Mouse (Mus musculus): ENCODE measurements around the gene Ilkap.
A peak's percentile ranks its signal among the peaks of the same experiment; 100 is the strongest.

Ilkap gene

GRCm38 (mm10) chr1:91398260-91399062 is at the start of gene Ilkap:
Gene Ilkap, minus strand, starts transcription at chr1:91398815.
- peak; percentile 66 for DNase-seq (ENCODE audit: low spot score)

DNA sequence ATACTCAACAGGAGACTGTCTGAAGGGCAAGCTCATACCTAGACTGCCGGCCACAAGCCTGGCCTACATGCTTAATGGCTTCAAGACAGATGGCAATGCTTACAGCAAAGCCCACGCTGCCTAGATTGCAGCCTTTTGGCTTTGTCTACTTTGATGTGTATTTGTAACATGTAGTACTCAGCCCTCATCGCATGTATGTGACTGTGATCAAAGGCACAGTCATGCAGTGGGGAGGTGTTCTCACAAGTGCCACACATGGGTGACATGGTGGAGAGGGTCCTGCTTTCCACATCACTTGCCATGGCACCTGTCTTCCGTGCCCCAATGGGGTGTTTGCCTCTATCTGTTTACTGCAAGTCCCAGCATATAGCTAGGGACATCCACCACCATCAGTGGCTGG is 47.9 kb upstream of the Ilkap start:
- no peak for DNase-seq (ENCODE audit: low spot score)

- DNase-seq (ENCODE audit: low spot score), result no peak
These were observed 47.4 kb upstream of the Ilkap start for GRCm38 (mm10) chr1:91446060-91446459.

- no peak for DNase-seq (ENCODE audit: low spot score)
These were observed 46.5 kb upstream of the Ilkap start for GRCm38 (mm10) chr1:91444841-91445830.

DNA sequence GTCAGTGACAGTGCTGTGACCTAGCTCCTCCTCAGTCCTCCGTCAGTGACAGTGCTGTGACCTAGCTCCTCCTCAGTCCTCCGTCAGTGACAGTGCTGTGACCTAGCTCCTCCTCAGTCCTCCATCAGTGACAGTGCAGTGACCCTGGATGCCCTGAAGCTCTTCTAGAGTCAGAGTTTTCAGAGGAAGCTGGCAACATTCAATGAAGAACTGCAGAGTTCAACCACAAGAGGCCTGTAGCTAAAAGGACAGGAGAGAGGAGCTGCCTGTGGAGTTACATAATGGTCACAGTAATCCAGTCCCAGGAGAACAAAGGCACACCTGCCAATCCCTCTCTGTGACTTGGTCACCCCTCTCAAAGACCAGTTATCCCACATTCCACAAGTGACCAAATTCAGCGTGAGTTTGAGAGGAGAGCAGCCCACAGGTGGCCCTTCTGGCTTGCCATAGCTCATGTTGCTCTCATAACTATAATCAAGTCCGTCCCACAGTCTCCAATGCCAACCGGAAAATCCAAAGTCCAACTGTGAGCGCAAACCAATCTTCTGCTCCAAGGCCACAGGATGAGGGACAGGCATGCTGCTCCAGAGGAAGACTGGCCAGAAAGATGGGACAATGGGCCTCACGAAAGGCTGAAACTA is 43.9 kb upstream of the Ilkap start:
- no peak for DNase-seq (ENCODE audit: low spot score)

- no peak for DNase-seq (ENCODE audit: low spot score)
These were observed 43.2 kb upstream of the Ilkap start for GRCm38 (mm10) chr1:91441855-91442254.

- no peak for DNase-seq (ENCODE audit: low spot score)
These were observed 41.2 kb upstream of the Ilkap start for GRCm38 (mm10) chr1:91439776-91440175.

DNA sequence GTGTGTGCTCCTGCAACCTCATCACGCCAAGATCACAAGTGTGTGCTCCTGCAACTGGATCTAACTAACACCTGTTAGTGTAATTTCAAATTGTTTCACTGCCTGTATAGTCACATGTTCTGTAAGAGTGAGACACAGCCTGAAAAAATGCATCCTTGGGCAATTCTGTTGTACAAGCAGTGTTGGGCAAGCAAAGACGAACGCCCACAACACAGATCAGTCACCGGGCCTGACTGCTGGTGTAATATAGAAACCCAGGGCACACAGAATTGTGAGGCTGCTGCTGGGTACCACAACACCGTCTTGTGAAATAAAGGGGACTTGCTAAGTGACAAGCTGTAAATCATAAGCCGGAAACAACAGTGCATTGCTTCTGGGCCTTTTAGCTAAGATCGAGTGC is 39.0 kb upstream of the Ilkap start:
- DNase-seq (ENCODE audit: low spot score), result no peak

GRCm38 (mm10) chr1:91437083-91437400 is 38.4 kb upstream of the Ilkap start:
- no peak for DNase-seq (ENCODE audit: low spot score)

DNA sequence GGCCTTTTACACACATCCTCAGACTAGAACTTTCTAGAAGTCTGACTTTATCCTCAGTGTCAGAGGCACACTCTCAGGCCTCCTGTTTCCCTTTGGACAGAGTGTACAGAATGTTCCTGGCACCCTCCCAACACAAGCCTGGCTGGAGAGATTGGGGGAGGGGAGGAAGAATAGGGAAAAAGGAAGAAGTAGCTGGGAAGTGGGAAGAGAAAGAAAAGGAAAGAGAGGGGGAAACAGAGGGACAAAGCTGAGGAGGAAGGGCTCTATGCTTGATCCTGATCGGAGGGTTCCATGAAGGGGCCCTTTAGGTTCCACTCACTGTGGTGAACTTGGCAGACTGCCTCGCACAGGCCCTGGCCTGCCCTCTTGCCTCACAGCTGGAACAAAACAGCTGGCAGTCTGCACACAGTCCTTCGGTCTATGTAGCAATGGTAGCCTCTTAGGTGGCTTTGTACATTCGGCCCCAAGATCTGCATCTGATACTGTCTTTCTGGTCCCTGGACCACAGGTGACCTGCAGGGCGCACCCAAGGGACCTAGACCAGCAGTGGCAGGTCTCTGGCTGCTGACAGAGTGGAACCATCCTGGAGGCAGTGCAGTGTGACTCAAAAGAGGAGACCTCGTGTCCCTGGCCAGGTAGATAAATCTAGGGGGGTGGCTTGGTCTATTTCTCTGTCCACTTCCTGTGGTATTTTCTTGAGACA is 37.9 kb upstream of the Ilkap start:
- no peak for DNase-seq (ENCODE audit: low spot score)

DNA sequence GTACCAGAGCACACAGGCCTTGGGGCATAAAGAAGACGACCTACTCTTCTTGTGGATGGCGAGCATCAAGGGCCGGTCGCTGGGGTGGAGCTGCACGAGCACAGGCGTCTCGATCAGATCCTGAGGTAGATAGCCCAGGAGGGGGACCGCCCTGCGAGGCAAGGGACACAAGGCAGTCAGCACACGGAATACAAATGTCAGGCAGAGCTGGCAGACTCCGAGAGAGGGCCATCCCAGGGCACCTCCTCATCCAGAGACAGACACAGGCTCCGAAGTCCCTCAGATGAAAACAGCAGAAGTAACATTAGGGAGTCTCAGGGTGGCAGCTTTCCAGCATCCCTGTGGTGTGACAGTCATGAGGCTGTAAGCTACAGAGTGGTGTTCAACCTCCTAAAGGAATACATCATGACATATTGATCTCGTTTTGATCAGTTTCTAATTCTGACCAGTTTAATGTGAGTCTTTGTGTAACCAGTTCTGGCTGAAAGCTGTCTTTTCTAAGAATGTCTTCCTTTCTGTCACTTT is 37.1 kb upstream of the Ilkap start:
- no peak for DNase-seq (ENCODE audit: low spot score)

- DNase-seq (ENCODE audit: low spot score), result no peak
These were observed 36.3 kb upstream of the Ilkap start for GRCm38 (mm10) chr1:91434905-91435304.

DNA sequence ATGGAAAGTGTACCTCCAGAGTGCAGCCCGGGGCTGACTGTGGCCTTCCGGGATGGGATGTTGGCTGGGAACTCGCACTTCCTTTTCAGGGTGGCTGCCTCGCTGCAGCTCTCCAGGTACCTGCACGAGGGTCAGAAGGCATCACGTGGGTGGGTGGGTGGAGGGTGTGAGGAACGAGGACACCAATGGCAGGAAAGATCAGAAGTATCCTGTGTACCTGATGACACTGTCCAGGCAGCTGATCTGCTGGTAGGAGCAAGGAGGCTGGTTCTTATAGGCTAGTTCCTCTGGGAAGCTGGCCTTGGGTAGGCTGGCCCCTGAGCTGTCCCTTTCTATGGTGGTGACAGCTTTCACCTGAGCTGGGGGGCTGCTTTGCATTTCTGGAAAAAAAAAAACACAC is 32.1 kb upstream of the Ilkap start:
- no peak for DNase-seq (ENCODE audit: low spot score)

DNA sequence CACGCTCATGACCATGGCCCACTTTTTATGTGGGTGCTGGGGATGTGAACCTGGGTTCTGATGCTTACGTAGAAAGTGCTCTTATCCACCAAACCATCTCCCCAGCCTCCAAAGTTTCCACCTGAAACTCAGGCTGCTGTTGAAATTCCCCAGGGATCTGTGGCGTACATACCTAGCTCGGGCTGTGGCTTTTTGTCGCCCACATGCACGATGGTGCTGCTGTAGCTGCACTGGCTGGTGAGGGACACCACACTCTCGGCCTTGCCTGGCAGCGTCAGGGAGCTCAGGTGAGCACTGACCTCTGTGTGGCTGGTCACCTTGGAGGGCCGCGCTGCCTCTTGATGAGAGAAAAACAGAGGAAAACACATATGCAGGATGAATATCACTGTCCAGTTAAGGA is 30.6 kb upstream of the Ilkap start:
- DNase-seq (ENCODE audit: low spot score), result no peak

DNA sequence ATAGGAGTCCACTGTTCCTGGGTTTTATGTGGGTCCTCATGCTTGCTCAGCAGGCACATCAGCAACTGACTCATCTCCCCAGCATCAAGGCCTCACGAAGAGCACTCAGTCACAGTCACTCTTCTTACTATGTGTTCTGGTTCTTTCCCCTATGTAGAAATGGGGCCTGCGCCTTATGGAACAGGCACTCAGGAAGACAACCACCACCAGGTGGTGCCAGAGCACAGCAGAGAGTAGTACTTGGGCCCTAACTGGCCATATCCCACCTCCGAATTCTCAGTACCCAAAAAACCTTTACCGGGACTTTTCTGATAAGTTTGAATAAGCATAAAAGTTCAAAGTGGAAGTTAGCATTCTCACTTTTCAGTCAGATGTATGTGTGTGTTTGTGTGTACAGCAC is 30.0 kb upstream of the Ilkap start:
- DNase-seq (ENCODE audit: low spot score), result no peak

DNA sequence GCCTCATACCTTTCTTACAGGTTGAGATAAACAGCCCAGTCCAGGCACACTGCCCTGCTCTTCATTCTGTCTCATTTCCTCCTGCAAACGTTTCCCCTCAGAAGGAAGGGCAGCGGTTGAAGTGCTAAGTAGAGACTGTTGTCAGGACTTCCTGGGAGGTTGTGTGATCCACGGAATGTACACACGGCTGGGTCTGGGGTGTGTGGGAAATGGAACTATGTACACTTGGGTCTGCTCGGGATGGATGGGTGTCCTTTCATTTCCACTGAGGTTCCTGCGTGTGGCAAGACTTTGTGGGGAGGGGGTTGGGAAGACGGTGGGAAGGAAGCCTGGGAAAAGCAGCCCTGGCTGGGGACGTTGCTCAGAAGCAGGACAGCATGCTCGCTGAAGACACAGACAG is 27.8 kb upstream of the Ilkap start:
- no peak for DNase-seq (ENCODE audit: low spot score)

- no peak for DNase-seq (ENCODE audit: low spot score)
These were observed 22.0 kb upstream of the Ilkap start for GRCm38 (mm10) chr1:91420601-91421065.

DNA sequence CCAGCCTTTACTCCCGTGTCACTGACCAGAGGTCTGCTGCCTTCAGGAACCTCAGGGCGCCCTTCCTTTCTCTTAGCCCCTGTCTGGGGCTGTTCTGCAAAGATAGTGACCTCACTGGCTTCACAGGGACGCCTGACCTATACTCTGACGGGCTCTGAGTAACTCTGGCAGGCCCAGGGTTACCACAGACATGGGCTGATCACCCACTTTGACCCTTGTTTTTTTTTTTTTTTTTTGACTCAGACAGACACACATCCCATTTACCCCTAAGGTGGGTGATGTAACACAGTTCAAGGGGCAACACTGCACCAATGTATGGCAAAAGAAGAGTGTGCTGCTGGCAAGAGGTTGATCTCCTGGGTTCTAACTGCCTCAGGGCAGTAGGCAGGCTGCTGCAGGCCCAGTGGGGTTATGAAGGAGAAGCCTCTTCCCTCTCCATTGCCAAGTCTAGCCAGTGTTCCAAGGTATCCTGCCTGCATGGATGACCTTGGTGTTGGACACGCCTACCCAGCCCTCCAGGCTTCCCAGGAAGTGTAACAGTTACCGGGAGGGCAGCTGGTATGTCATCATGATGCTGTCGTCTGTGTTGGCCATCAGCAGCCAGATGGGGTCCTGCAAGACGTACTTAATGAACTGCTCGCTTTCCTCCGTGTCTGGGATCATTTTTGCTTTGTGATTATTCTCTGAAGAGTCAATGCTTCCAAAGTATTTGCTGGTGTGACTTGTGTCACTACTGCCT is 21.4 kb upstream of the Ilkap start:
- DNase-seq (ENCODE audit: low spot score), result no peak

GRCm38 (mm10) chr1:91417991-91418390 is 19.4 kb upstream of the Ilkap start:
- DNase-seq (ENCODE audit: low spot score), result no peak

- no peak for DNase-seq (ENCODE audit: low spot score)
These were observed 16.7 kb upstream of the Ilkap start for GRCm38 (mm10) chr1:91415311-91415710.

- DNase-seq (ENCODE audit: low spot score), result no peak
These were observed 16.3 kb upstream of the Ilkap start for GRCm38 (mm10) chr1:91414903-91415302.

Data from left cerebral cortex, adult 11 months (tissue).